Mouse (Mus musculus): Measurements from ENCODE around the gene Emc1.

DNA sequence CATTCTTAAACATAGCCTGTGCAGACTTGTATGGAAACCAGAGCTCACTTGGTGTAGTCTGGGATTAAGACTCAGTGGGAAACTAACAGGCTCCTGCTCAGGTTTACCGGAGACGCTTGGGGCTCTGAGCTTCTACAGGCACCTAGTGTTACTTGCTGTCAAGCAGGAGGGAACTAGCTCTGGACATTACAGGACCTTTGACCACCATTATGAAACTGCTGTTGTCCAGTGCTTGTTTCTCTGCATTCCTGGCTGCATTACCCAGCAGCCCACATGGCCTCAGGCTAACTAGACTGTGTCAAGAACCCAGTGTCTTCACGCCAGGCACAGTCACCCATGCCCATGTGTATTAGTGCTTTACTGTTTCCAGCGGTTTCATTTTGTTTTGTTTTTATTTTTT, 20.7 kb downstream of the Emc1 start:
- no peak for TF ChIP-seq CTCF (IDR thresholded peaks at IDR 0.05; ENCODE audit: low read depth, low read length)
- TF ChIP-seq POLR2A (IDR thresholded peaks at IDR 0.05; ENCODE audit: borderline replicate concordance, low read depth, low read length) = no peak

Data from bone marrow macrophage, adult 2 months (primary cell).